Mouse (Mus musculus) neural tube, embryonic 10.5 days (tissue): ENCODE results near the gene Ankrd13b.
"Not testable (repeated sequence)": the region's sequence is repeated elsewhere in the genome, so short reads cannot be mapped to it uniquely, and the experiment has no call there.

Experiments
- DNase-seq: peaks from one replicate; pipeline ENCODE4 v3.0.0-alpha.2; 2017; ENCODE audit warnings: low spot score; ENCODE audit errors: extremely low spot score

The Ankrd13b gene

DNA sequence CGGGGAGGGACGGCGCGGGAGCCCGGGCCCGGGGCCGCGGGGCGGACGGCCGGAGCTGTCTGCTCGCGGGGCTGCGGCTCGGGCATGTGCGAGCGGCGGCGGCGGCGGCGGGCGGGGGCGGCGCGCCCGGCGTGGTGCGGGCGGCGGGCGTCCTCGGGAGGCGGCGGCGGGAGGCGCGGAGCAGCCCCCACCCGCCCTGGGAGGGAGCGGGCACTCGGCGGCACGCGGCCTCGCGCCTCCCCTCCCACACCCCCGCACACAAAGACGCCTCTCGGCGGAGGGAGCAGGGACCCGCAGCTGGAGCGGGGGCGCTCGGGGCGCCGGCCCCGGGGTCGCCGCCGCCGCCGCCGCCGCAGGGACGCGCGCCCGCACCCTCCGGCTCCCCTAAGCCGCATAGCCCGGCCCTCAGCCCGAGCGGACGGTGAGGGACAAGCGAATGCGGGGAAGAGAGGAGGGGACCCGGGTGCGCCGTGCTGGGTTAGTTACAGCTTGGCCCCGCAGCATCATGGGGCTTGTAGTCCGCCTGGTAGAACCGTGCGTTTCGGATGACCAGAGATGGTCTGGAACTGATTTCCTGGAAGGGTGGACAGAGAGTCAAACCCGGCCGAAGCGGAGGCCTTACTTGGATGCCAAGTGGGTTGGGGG, at the start of gene Ankrd13b:
TSS of gene Ankrd13b (minus strand) at position 88 of the 645 bp plus-strand sequence.
- DNase-seq = peak; percentile 83

DNA sequence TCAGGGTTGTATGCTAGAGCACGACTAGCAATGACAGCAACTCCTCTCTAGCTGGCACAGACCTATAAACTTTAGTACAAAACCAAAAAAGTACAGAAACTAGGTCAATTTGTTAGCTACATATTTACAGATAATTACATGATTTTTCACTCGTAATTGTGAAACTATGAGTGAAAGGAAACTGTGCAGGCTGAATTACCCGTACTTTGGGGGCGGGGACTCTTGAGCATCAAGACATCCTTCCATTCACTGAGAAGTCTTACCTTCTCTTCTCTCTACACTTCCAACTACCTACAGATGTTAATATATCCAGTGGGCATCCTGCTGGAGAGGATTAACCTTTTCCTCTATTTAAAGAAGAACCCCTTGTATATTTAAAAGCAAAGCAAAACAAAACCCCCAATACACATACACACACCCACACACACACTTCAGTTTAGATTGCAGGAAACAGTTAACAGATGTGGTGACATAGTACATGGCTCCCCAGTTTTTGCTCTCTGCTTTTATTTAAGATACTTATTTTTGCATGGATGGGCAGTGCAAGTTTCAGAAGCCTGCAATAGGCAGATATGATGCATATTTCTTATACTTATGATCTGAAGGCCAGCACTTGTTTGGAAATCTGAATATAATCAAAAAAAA, 42.8 kb upstream of the Ankrd13b start:
- DNase-seq = no peak

DNA sequence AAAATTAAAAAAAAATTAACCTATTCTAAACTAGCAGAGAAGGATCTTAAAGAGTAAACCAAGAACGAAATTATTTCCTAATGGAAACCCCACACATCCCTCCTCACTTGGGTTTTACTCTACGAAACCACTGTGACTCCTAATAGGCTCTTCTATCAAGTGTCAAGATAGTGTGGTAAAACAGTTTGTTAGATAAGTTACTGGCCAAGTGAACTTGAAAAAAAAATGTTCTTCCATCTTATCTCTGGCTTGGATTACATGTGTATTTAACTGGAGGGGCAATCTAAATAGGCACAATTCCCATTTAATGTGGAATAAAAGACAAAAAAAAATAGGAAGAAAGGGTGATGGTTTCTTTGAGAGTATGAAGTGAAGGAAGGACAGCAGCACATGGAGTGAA, 41.4 kb upstream of the Ankrd13b start:
- no peak for DNase-seq

DNA sequence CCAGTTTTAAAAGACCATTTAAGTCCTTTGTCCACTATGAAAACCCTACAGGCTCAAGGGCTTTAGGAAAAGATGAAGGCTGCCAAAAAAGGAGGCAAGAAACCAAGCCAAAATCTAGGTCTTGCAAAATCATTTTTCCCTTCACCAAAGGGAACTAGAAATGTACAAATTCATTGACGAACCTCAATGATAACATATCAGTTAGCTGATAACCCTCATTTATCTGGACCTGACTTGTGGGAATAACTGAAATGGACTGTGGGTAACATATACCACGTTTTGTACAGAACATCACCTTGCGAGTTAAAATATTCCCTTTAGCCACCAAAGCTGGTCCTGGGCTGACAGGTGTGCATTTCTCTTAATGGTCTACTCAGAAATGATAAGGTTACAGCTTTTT, 40.2 kb upstream of the Ankrd13b start:
- DNase-seq = no peak

DNA sequence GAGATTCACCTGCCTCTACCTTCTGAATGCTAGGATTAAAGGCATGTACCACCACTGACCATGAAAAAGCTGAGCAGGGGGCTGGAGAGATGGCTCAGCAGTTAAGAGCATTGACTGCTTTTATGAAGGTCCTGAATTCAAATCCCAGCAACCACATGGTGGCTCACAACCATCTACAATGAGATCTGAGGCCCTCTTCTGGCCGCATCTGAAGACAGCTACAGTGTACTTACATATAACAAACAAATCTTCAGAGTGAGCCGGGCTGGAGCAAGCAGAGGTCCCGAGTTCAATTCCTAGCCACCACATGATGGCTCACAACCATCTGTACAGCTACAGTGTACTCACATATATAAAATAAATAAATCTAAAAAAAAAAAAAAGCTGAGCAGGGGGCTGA, 38.9 kb upstream of the Ankrd13b start:
- not testable (repeated sequence) for DNase-seq

DNA sequence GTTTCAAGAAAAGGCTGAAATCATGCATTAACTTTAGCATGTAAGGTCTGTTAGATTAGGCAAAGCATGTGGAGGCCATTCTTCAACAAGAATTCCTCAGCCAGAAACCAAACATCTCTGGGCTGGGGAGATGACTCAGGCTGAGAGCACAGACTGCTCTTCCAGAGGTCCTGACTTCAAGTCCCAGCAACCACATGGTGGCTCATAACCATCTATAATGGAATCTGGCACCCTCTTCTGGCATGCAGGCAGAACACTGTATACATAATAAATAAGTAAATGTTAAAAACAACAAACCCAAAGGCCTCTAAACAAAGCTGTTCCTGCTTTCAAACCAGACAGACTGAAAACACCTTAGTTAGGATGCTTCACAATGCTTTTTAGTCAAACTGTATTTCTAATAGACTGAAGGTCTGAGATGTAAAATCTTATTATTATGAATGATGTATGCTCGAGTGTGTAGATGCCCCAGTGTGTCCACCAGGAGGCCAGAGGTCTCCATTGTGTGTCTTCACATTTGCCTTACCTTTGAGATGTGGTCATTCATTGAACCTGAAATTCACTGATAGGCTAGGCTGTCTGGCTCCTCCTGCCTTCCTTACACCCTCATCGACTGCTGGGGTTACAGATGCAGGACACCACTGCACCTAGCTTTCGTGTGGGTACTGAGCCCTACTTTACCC, 36.5 kb upstream of the Ankrd13b start:
- no peak for DNase-seq

DNA sequence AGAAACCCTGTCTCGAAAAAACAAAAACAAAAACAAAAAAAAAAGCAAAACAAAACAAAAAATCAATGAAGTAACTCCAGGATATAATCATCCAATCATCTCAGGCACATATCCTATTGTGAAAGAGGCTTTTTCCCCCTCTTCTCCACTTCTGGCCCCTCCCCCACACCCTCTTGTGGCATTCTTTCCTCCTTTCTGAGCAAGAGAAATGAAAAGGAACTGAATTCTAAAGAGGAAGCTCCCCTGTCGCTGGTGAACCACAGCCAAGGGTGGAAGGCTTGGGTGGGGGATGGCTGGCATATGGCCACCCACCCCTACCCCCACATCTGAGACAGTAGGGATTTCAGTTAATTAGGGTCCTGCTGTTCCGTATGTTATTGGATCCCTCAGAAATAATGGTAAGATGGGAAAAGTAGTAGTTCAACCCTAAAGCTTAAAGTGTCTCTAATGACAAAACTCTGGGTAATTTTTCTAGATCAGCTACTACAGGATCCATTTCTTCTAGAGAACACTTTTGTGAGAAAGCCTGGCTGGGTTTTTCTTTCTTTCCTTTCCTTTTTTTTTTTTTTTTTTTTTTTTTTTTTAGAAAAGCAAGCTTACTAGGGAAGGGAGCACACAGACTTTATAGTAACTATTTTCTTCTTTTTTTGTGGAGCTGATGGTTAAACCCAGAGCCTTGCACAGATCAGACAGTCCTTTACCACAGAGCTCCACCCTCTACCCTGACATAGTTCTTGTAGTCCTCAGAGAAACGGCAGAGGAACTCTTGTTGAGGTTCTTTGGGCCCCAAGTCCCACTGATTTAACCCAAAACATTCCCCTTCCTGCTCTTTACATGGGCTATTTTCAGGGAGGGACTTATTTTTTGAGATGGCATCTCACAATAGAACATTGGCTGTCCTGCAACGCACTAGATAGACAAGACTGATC, 31.4 kb upstream of the Ankrd13b start:
- no peak for DNase-seq

DNA sequence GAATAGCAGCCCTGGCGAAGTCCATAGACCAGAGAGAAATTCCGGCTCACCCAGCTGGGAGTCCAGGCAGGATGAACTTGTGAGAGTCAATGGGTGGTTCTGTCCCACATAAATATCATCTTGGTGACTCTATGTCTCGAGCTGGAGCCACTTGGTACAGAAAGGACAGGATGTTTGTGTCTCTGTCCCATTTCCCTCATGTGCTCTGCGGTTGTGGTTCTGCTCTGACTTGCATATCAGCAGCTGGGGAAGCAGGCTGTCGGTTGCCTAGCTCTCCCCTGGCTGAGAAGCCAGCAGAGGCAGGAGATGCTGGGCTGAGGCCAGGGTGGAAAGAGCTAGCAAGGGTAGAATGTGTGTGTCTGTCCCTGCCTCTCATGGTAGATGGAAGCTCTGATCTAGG, 29.6 kb upstream of the Ankrd13b start, which contains the start of gene Gm10392:
TSS of gene Gm10392 (minus strand) at position 156 of the 400 bp plus-strand sequence.
- DNase-seq = no peak

DNA sequence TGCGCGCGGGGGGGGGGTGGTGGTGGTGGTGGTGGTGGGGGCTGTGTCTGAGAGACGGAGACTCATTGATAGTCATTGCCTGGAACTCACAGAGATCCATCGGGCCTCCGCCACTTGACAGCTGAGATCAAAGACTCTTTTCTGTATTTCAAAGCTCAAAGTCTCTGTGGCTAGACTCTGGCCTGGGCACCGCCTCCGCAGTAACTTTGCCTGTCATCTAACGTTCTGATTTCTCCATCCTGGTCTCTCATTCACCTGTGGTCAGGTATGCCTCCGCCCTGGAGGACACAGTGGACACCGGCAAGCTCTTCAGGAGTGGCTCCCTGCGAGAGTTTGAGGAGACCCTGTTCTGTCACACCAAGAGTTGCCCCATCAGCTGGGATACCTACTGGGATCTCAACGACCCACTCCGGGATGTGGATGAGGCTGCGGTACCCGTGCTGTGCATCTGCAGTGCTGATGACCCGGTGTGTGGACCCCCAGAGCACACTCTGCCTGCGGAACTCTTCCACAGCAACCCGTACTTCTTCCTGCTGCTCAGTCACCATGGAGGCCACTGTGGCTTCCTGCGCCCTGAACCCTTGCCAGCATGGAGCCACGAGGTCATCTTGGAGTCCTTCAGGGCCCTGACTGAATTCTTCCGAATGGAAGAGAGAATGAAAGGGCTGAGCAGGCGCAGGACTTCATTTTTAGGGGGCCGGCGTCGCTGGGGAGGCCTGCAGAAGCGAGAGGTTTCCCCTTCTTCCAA, 28.7 kb upstream of the Ankrd13b start:
- no peak for DNase-seq

DNA sequence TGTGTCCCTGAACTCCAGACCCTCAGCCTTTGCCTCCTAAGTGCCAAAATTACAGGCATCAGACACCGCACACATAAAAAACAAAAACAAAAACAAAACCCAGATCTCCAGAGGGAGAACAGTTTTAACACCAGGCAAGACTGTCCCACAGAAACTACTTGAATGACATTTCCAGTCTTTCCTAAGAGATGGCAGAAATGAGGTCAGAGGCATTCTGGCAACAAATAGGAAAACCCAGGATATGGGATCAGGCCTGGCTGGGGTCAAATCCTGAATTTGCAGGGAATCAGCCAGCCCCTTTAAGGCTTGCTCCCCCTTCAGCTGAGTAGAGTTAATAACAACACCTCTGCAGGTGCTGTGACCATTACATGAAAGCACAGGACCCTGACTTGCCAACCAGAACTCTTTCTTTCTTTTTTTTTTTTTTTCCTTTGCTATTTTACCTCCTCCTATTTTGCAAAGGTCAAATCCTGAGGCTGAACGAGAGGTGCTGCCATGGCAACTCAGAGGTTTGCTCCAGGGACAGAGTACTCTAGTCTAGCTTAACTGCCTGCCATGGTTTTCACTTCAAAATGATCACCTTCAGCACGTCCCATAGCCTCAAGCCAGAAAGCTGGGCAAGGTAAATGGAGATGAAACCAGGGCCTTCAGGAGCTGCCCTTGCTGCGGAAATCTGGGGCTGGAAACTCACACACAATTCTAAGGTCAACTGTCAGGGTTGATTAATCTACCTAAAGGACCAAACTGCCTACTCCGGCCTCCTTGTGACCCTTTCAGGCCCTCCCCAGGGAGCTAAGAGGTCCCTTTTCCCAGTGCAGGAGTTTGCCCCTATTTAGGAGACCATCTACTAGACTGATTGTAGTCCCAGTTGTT, 27.3 kb upstream of the Ankrd13b start:
- DNase-seq = no peak

DNA sequence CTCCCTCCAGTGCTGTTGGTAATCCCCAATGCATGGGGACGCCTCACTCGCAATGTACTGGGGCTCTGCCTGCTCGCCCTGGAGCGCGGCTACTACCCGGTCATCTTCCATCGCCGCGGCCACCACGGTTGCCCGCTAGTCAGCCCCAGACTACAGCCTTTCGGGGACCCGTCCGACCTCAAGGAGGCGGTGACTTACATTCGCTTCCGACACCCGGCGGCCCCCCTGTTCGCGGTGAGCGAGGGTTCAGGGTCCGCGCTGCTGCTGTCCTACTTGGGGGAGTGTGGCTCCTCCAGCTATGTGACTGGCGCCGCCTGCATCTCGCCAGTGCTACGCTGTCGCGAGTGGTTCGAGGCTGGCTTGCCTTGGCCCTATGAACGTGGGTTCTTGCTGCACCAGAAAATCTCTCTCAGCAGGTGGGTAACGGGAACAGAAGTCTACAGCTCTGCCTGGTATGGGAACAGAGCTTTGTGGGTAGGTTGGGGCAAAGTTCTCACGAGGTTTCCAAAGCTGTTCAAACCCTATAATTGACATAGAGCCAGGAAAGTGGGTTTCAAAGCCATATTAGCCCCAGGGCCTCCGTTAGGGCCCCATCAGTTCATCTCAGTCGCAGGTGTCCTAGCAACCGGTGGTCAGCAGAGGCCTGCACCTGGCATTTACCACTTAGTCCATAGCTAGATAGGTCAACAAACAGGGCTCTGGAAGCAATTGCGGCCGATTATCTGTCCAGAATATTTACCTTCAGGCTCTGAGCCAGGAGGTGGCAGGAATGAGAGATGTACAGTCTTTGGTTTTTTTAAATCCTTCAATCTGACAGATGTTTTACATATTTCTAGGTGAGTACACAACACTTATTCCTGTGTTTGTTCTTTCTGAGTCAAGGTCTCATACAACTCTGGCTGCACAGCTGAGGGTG, 26.4 kb upstream of the Ankrd13b start, which contains the start of gene Trp53i13:
TSS of gene Trp53i13 (minus strand) at position 344 of the 916 bp plus-strand sequence.
- DNase-seq = no peak

DNA sequence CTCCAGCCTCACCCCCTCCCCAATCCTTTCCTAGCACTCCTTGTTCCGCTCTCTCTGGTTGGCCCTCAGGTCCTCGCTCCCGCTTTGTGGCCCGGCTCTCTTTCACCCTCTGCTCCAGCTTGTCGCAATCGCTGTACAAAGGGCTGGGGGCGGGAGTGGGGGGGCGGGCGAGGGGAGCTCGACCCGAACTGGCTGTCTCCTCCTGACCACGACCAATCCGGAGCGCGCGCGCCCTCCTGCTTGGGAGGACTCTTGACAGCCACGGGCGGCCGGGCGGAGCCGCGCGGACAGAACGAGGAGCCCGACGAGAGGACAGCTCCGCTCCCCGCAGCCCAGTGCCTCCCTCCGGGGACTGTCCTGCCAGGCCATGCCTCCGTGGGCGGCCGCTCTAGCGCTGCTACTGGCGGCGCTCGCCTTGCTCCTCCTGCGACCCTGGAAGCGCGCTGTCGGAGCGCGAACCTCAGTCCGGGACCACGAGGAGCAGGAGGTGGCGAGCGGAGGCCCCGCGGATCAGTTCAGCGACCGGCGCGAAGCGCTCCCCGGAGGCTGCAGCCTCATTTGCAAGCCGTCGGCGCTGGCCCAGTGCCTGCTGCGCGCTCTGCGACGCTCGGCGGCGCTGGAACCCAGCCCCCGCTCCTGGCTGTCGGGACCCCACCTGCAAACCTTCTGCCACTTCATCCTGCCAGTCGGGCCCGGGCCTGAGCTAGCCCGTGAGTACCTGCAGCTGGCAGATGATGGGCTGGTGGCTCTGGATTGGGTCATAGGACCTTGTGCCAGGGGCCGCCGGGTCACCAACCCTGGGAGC, 25.6 kb upstream of the Ankrd13b start, which contains the start of gene Abhd15:
TSS of gene Abhd15 (plus strand) at position 290 of the 805 bp plus-strand sequence.
- peak; percentile 88 for DNase-seq

DNA sequence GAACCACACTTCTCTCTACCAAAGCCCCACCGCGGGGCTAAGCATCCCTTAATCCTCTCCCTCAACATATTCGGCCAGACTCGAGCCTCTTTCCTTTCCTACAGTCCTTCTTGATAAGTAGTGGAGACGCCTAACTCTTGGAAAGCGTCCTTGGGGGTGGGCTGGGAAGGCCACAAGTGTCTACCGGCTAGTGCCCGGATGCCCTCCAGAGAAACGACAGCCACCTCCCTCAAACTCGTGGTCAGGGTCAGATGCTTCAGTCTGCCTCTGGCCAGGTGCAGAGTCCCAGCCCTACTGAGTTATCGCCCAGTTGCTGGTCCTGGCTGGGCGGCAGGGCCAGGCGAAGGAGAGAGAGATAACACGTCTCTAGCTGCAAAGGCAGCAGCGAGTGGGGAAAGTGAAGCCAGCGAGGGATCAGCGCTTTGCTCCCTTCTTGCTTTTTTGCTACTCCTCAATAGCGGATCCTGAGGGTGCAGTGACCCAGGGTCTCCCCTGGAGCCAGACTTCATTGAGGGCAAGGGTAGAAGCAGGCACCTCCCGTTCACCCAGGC, 24.9 kb upstream of the Ankrd13b start:
- peak; percentile 72 for DNase-seq

DNA sequence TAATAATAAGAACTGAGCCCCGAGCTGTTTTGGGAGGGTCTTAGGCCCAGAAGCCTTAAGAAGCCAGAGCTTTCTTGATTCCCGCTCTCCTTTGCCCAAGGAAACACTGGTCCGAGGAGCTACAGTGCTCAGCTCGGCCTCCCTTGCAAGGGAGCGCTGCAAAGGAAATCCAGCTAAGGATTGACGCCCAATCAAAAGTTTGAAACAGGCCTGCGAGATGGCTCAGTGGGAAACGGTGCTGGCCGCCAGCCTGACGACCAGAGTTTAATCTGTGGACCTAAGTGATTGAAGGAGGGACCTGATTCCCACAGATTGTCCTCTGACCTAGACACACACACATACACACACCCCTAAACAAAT, 24.3 kb upstream of the Ankrd13b start:
- no peak for DNase-seq

DNA sequence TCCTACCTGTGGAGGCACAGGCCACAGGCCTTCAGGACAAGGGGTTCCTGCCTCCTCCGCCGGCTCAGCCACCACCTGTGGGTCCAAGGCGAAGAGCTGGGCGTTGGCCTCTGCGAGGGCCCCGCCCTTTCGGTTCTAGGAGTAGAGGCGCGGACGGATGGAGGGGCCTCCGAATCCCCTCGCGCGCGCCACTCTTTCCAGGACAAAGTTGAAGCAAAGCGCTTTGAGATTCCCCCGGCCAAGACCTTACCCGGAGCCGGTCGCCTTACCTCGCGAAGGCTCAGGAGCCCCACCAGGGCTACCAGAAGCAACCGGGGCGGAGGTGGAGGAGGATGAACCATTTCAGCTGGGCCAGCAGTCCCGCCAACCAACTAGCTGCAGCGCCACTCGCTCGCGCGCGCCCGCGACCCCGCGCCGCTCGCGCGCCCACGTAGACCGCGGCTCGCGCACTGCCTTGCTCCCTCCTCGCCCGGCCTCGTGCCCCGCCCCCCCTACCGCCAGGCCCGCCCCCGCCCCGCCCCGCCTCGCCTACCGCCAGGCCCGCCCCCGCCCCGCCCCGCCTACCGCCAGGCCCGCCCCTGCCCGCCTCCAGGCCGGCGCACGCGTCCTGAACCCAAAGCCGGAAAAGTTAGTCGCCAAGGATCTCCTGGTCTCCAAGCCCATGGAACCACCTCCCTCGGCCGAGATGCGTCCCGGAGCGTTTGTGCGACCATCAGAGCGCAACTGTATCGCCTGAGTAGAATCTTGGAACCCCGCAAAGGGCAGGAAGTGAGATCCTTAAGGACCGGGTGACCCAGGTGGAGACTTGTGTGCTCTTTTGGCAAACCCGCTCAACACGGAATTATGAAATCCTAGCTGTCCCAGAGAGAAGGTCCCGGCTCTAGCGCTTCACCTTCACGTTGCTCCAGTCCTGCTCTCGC, 23.7 kb upstream of the Ankrd13b start:
- peak; percentile 93 for DNase-seq

DNA sequence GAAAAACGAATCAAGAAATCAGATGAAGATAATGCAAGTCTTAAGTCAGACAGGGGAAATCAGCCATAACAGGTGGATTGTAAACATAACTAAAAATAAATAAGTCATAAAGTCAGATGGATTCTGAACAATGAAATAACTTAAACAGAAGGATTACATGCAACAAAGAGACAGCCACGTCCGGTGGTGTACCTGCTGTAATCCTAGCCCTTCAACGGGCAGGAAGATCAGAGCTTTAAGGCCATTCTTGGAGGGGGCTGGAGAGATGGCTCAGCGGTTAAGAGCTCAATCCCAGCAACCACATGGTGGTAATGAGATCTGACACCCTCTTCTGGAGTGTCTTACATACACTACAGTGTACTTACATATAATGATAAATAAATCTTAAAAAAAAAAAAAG, 21.9 kb upstream of the Ankrd13b start:
- DNase-seq = no peak
